Mouse (Mus musculus) midbrain, embryonic 10.5 days (tissue): ENCODE measurements around the gene Slamf9. TPM values are rescaled to one million over a fixed set of nuclear protein-coding genes. Genes with fewer than 3 reads are reported as not detected.

ENCODE experiments used
- DNase-seq: peaks from one replicate; pipeline ENCODE4 v3.0.0-alpha.2; 2017; ENCODE audit warnings: low spot score
- H3K27ac ChIP-seq: fragments of 300-500 bp; sonication (generic); replicated peaks from 2 replicates; pipeline ENCODE4 v1.5.1; 2016; ENCODE audit warnings: mild to moderate bottlenecking
- H3K27me3 ChIP-seq: fragments of 300-500 bp; sonication (generic); 2 replicates; pipeline ENCODE4 v1.6.1; 2016; ENCODE audit warnings: low read depth, mild to moderate bottlenecking; ENCODE audit not compliant: poor library complexity, severe bottlenecking
- H3K36me3 ChIP-seq: fragments of 300-500 bp; sonication (generic); 2 replicates; pipeline ENCODE4 v1.6.1; 2016; ENCODE audit warnings: mild to moderate bottlenecking, moderate library complexity
- H3K4me1 ChIP-seq: fragments of 300-500 bp; sonication (generic); 2 replicates; pipeline ENCODE4 v1.6.1; 2016
- H3K4me3 ChIP-seq: fragments of 300-500 bp; sonication (generic); 2 replicates; pipeline ENCODE4 v1.5.1; 2016; ENCODE audit warnings: mild to moderate bottlenecking, moderate library complexity
- H3K9me3 ChIP-seq: fragments of 300-500 bp; sonication (generic); replicated peaks from 2 replicates; pipeline ENCODE4 v1.6.1; 2016; ENCODE audit warnings: mild to moderate bottlenecking
- WGBS: fragments of 180-500 bp; shearing (Covaris S2); methylation state at CpG from one replicate; pipeline ENCODE4 v1.1.7; 2016; 5-methylcytosine and 5-hydroxymethylcytosine counted together
- polyA plus RNA-seq: library from polyadenylated mRNA; unstranded; fragments of >200 nt; fragmentation: Nextera tagmentation; extraction: Ambion mirVana; gene quantifications from 2 replicates; pipeline ENCODE4 v1.2.1, GENCODE M21; 2016

Slamf9 gene
- 0.09 and 0.16 TPM in 2 replicates for polyA plus RNA-seq

- 85% methylated on average over 7 of the region's 7 CpGs for WGBS
- Histone ChIP-seq H3K4me3 (no peak within 1 kb of the TSS), H3K9me3 (no peaks in the 10 kb centered on the region), H3K36me3 (no peaks in the 10 kb centered on the region), H3K4me1 (no peaks in the 10 kb centered on the region), H3K27ac (no peak within 1 kb of the TSS), H3K27me3 (peaks cover 12% of the 10 kb centered on the region)
- no peak for DNase-seq
Measured at GRCm38 (mm10) chr1:172475054-172475741, at the start of gene Slamf9. Gene Slamf9, plus strand, starts transcription at chr1:172475358.

DNA sequence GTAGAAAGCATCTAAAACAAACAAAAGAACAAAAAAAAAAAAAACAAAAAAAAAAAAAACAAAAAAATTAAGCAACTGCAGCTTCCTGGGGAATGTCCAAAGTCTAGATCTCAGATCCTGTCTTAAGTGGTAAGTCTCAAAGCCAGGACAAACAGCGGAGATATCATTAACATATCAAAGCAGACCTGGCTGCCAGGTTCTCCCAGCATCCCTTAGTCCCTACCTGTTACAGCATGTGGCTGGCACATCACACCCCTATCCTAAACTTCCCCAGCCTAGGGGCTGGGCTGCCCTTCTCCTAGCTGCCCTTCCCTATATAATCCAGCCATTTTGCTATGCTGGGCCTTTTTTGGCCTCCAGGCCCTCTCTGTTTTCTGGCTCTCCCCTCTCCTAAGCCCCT, 48.7 kb upstream of the Slamf9 start:
- Histone ChIP-seq H3K4me3 (no peak overlapping the region), H3K27me3 (no peaks in the 10 kb centered on the region), H3K36me3 (no peaks in the 10 kb centered on the region), H3K9me3 (no peaks in the 10 kb centered on the region), H3K4me1 (no peaks in the 10 kb centered on the region), H3K27ac (no peak overlapping the region)
- DNase-seq, result no peak
- WGBS, result 56% methylated on average over 1 of the region's 1 CpGs

DNA sequence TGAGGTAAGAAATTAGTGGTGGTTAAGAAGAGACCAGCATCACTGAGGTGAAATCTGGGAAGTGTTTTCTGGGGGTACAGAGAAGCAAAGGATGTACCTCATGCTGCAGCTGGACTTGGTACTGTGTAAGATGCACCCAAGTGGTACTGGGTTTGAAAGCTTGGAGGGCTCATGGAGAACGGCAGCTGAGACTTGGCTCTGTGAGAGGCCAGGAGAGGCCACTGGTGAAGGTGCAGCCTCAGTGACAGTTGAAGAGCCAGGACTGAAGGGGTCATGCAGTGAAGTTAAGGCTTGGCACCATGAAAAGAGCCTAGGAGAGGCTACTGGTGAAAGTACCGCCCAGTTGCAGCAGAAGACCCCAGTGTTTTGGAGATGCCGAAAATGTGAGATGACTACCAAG, 47.3 kb upstream of the Slamf9 start:
- Histone ChIP-seq H3K9me3 (no peaks in the 10 kb centered on the region), H3K4me1 (peaks cover 9% of the 10 kb centered on the region; the same call in 1 of the 2 replicates), H3K27me3 (no peaks in the 10 kb centered on the region), H3K36me3 (no peaks in the 10 kb centered on the region), H3K27ac (no peak overlapping the region), H3K4me3 (no peak overlapping the region)
- no peak for DNase-seq
- 92% methylated on average over 3 of the region's 3 CpGs for WGBS

- Histone ChIP-seq H3K27me3 (no peaks in the 10 kb centered on the region), H3K4me1 (peaks cover 9% of the 10 kb centered on the region; the same call in 1 of the 2 replicates), H3K36me3 (no peaks in the 10 kb centered on the region), H3K4me3 (no peak overlapping the region), H3K27ac (no peak overlapping the region), H3K9me3 (no peaks in the 10 kb centered on the region)
- no peak for DNase-seq
- WGBS, result 87% methylated on average over 1 of the region's 1 CpGs
Measured at GRCm38 (mm10) chr1:172428614-172429013, 46.5 kb upstream of the Slamf9 start.

- H3K4me3 ChIP-seq, result no peak overlapping the region
- H3K36me3 ChIP-seq, result no peaks in the 10 kb centered on the region
- H3K9me3 ChIP-seq, result no peaks in the 10 kb centered on the region
- no peak for DNase-seq
- no peaks in the 10 kb centered on the region for H3K27me3 ChIP-seq
- H3K27ac ChIP-seq, result no peak overlapping the region
- 57% methylated on average over 9 of the region's 9 CpGs for WGBS
- peaks cover 9% of the 10 kb centered on the region; the same call in 1 of the 2 replicates for H3K4me1 ChIP-seq
Measured at GRCm38 (mm10) chr1:172430731-172431220, 44.4 kb upstream of the Slamf9 start.

GRCm38 (mm10) chr1:172431836-172432586, 43.1 kb upstream of the Slamf9 start:
- no peaks in the 10 kb centered on the region for H3K36me3 ChIP-seq
- no peaks in the 10 kb centered on the region for H3K9me3 ChIP-seq
- H3K27me3 ChIP-seq, result no peaks in the 10 kb centered on the region
- H3K27ac ChIP-seq, result no peak overlapping the region
- WGBS, result 51% methylated on average over 4 of the region's 4 CpGs
- H3K4me1 ChIP-seq, result peaks cover 9% of the 10 kb centered on the region; the same call in 1 of the 2 replicates
- no peak overlapping the region for H3K4me3 ChIP-seq
- DNase-seq, result no peak

DNA sequence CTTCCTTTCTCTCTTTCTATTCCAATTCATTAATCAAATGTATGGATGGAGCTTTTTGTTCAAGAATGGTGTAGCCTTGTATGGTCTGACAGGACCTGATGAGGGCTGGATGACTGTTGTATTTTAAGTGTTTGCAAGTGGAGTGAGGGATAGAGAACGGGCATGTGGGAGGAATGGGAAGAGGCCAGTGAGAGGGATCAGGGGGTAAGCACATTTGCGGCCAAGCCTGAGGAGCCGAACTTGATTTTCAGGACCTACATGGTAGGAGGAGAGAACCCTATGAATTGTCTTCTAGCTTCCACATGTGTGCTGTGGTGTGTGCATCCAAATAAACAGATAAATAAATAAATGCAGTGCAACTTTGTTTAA, 42.6 kb upstream of the Slamf9 start:
- Histone ChIP-seq H3K27ac (no peak overlapping the region), H3K36me3 (no peaks in the 10 kb centered on the region), H3K27me3 (no peaks in the 10 kb centered on the region), H3K9me3 (no peaks in the 10 kb centered on the region), H3K4me1 (peaks cover 9% of the 10 kb centered on the region; the same call in 1 of the 2 replicates), H3K4me3 (no peak overlapping the region)
- DNase-seq, result no peak
- 92% methylated on average over 3 of the region's 3 CpGs for WGBS

DNA sequence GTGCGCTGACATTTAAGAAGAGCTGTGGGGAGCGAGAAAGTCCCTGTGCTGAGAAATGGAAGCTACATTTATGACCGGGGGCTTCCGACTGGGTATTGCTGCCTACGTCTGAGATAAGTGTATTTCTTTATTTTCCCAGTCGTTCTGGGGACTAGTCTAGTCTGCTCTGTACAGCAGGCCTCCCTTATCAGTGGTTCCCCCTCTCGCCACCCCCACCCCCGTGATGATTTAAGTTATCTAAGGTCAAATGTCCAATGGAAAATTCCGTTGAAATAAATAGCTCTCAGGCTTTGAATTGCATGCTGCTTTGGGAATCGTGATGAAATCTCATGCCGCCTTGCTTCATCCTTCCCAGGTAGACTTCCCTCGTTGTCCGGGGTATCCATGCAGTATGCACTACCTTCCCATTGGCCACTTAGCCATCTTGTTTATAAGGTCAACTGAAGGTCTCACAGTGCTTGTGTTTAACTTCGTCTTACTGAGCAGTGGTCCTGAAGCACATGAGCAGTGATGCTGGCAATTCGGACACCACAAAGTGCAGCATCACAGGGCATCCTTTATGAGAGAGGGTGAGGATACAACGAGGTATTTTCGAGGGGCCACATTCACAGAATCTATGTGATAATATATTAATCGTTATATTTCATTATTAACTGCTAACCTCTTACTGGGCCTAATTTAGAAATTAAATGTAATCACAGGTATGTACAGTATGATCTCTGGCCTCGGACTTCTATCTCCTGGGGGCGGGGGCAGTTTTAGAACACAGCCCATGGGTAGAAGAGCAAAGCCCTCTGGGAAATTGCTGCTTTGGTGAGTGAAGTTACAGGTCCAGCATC, 41.9 kb upstream of the Slamf9 start:
- 89% methylated on average over 20 of the region's 20 CpGs for WGBS
- Histone ChIP-seq H3K4me1 (peaks cover 9% of the 10 kb centered on the region; the same call in 1 of the 2 replicates), H3K36me3 (no peaks in the 10 kb centered on the region), H3K9me3 (no peaks in the 10 kb centered on the region), H3K4me3 (no peak overlapping the region), H3K27ac (no peak overlapping the region), H3K27me3 (no peaks in the 10 kb centered on the region)
- DNase-seq, result no peak

DNA sequence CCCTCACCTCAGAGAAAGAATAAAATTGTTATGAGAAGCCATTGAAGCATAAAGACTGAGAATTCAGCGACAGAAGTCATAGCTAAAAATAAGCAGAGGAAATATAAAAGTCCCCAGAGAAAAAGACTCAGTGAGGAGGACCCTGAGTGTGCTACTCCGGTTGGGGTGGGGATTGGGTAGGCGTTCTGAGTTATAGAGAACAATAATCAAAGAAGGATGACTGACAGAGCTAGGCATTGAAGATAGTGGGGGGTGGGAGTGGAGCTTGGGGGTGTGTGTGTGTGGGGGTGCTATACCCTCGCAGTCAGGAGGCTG, 41.4 kb upstream of the Slamf9 start:
- H3K27ac ChIP-seq, result no peak overlapping the region
- H3K4me3 ChIP-seq, result no peak overlapping the region
- H3K27me3 ChIP-seq, result no peaks in the 10 kb centered on the region
- DNase-seq, result no peak
- H3K36me3 ChIP-seq, result no peaks in the 10 kb centered on the region
- 92% methylated on average over 4 of the region's 4 CpGs for WGBS
- no peaks in the 10 kb centered on the region for H3K9me3 ChIP-seq
- H3K4me1 ChIP-seq, result peaks cover 9% of the 10 kb centered on the region; the same call in 1 of the 2 replicates

DNA sequence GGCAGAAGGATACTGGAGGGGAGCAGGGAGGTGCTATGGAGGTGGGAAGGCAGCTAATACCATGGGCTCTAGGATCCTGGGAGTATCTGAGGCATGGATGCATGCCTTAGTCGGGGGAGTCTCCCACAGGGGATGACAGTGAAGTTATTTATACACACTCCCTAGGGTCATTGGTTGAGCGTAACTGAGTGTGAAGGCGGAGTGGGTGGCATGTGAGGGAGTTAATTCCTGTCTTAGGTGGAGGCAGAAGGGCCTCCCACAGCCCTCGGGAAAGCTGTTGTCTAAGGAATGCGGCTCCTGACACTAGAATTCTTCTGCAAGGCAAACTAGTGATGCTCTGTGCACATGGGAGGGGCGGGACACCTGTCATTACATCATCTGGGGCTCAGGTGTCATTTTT, 38.4 kb upstream of the Slamf9 start:
- Histone ChIP-seq H3K27ac (no peak overlapping the region), H3K9me3 (no peaks in the 10 kb centered on the region), H3K36me3 (no peaks in the 10 kb centered on the region), H3K4me3 (no peak overlapping the region), H3K27me3 (no peaks in the 10 kb centered on the region), H3K4me1 (peaks cover 7% of the 10 kb centered on the region; the same call in 1 of the 2 replicates)
- DNase-seq, result no peak
- 61% methylated on average over 6 of the region's 6 CpGs for WGBS

GRCm38 (mm10) chr1:172438621-172439020, 36.5 kb upstream of the Slamf9 start:
- DNase-seq, result no peak
- Histone ChIP-seq H3K27me3 (no peaks in the 10 kb centered on the region), H3K36me3 (no peaks in the 10 kb centered on the region), H3K27ac (no peak overlapping the region), H3K4me3 (no peak overlapping the region), H3K4me1 (no peaks in the 10 kb centered on the region), H3K9me3 (no peaks in the 10 kb centered on the region)
- WGBS, result 86% methylated on average over 2 of the region's 2 CpGs

DNA sequence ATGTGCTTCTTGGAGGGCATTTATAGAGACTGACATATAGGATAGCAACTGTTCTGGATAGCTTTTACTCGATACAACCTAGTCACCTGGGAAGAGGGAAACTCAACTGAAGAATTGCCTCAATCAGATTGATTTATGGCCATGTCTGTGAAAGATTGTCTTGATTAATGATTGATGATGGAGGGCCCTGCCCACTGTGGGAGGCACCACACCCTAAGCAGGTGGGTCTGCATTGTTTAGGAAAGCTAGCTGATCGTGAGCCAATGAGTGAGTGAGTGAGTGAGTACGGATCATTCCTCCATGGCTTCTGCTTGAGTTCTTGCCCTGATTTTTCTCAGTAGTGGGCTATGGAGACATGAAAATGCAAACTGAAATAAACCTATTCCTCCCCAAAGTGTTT, 34.6 kb upstream of the Slamf9 start:
- no peak for DNase-seq
- Histone ChIP-seq H3K27ac (no peak overlapping the region), H3K4me3 (no peak overlapping the region), H3K4me1 (no peaks in the 10 kb centered on the region), H3K27me3 (no peaks in the 10 kb centered on the region), H3K9me3 (no peaks in the 10 kb centered on the region), H3K36me3 (no peaks in the 10 kb centered on the region)
- WGBS, result 93% methylated on average over 3 of the region's 3 CpGs
